Mouse (Mus musculus) stomach, postnatal 0 days (tissue): ENCODE measurements around the gene Zfp109.

Experiments used
- CTCF ChIP-seq: IDR thresholded peaks from 2 replicates; pipeline ENCODE4 v1.5.1; 2016; ENCODE audit warnings: antibody characterized with exemption, low read depth, mild to moderate bottlenecking, moderate library complexity
- EP300 ChIP-seq: optimal IDR thresholded peaks from 2 replicates; pipeline ENCODE3; 2016; ENCODE audit warnings: antibody characterized with exemption

GRCm38 (mm10) chr7:24193157-24193556 is 44.2 kb downstream of the Zfp109 start:
- TF ChIP-seq CTCF (no peak), EP300 (no peak)
